Mouse (Mus musculus) gastrocnemius, adult 18-20 months (tissue): ENCODE measurements around the gene Zfp524. TPM values are rescaled to one million over a fixed set of nuclear protein-coding genes. Genes with fewer than 3 reads are reported as not detected.
"Not testable (repeated sequence)": the region's sequence is repeated elsewhere in the genome, so short reads cannot be mapped to it uniquely, and the experiment has no call there.

ENCODE experiments used
- DNase-seq: peaks from one replicate; pipeline ENCODE4 v3.0.0; 2021; ENCODE audit warnings: low spot score
- total RNA-seq, 2 experiments: library from RNA; stranded (reverse); gene quantifications; 2 replicates each; pipeline ENCODE4 v1.2.3; 2021

The Zfp524 gene
- total RNA-seq, 2 experiments from 2014 or later, result 8.0 to 8.5 TPM

DNA sequence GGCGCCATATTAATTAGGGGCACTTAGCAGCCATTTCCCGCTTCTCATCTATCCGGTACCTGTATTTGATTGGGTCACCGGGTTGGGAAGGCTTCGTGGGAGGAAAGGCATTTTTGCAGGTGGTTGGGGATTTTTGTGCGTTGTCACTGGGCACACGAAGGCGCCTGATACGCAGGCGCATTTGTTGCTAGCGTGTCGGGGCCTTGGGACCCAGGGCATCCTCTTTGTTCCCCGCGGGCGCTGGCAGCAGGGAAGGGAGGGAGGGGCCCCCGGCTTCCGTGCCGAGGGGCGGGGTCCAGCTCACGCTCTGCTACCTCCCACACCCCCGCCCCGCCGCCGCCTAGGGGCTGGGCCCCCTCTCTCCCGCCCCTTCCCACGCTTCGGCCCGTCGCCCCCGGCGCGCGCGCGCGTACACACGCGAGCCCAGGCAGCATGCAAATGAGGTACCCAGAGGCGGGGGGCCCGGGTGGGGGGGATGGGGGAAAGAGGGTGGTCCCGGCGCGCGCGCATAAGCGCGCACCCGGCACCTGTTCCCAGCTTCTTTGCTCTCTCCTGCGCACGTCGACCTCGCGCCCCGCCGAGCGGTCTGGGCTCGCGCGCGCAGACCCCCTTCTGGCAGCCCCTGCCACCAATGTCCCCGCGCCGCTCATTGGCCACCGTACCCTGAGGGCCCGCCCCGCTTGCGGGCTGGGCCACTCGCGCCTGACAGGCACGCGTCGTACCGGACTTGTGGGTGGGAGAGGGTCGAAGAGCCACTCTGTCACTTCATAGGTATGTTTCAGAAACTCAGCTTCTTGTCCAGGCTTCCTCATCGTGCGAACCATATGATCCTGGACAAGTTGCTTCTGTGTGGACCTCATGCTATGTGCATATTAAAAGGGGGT is 1.1 kb downstream of the Zfp524 start, which contains the start of gene Gm44973:
TSS of gene Gm44973 (plus strand) at position 379 of the 884 bp plus-strand sequence.
- DNase-seq, result peak; percentile 89

DNA sequence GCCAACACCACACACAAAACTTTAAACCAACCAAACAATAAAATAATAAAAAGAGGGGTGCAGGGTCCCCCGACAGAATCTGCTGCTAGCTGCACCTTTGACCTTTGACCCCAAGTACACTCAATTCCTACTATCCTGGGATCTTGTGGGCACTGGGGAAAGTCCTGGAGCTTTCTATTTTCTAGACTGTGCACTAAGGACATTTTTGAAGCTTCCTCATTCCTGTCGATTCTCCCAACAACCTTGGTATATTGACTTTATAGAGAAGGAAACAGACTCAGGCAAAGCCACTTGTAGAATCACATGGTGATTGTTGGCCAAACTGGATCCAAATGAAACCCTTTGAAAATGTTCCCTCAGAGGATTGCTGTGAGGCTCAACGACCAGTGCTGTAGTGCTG is 1.8 kb downstream of the Zfp524 start:
- no peak for DNase-seq

DNA sequence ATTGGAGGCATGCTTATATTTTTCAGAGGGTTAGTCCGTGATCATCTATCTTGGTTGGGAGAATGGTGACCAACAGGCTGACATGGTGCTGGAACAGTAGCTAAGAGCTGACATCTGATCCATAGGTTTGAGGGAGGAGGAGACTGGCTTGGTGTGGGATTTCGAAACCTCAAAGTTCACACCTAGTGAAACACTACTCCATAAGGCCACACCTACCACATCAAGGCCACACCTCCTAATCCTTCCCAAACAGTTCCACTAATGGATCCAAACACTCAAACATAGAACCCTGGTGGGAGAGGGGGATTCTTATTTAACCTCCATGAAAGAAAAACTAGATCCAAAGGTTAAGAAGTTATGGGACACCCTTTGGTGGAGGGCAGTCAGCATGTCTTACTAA is 2.7 kb downstream of the Zfp524 start:
- no peak for DNase-seq

DNA sequence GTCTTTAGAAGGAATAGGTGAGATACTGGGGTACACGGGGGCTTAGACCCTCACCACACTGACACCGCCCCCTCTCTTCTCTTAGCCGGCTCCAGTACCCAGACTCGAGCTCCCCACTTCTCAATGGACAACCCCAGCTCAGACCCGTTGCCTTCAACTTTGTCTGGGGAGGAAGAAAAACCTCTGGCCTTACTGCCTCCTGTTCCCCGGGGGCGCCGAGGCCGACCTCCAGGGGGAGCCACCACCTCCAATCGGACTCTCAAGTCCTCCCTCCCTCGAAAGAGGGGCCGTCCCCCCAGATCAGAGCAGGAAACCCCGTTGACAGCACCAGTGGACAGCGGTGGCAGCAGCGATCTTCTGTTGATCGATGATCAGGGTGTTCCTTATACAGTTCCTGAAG is 3.1 kb downstream of the Zfp524 start:
- DNase-seq, result no peak

DNA sequence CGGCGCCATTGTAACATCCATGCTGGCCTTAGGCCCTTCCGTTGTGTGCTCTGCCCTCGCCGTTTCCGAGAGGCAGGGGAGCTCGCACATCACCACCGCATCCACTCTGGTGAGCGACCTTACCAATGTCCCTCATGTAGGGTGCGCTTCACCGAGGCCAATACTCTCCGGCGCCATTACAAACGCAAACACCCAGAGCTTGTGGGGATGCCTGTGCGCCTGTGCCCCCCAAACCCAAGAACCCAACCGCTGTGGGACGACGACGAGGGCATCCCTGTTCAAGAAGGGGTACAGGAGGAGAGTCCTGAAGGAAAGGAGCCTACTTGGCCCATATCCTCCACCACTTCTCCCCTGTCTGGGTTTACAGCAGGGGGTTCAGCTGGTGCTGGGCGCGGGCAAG is 3.7 kb downstream of the Zfp524 start:
- DNase-seq, result no peak

DNA sequence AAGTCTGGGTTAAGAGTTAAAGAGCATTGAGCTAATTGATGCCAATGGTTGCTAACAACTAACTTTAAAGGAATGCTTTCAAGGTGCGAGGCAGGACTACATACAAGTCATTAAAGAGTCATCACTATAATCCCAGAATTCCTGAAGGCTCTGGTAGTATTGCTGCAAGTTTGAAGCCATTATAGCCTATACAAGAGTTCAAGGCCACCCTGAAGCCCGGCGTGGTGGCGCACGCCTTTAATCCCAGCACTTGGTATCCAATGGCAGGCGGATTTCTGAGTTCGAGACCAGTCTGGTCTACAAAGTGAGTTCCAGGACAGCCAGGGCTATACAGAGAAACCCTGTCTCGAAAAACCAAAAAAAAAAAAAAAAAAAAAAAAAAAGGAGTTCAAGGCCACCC is 5.4 kb downstream of the Zfp524 start:
- DNase-seq, result not testable (repeated sequence)

DNA sequence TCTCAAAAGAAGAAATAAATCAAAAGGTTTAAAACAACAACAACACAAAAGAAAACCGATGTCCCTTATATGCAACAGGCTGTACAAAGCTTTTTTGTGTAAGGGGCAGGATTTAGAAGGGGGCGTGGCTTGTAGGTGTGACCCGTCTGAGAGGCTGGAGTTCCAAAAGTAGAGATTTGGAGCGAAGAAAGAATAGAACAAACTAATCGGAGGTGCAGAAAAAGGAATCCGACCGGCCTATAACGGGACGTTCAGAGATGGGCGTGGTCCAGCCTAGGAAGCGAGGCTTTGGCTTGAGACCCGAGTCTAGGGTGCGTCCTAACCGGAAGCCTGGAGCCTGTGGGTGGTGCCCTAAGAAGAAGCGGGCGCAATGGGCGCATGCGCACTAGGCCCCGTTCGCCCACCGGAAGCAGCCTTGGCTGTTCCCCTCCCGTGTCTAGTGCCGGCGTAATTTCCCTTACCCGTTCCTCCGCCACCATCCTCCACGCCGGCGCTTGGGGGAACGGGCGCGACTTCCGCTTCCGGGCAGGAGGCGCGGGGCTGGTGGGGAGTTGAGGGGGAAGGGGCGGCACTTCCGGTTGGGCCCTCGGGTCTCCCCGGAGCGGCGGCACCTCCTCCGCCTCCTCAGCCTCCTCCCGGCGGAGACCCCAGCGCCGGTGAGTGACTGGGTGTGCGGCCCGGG is 5.9 kb downstream of the Zfp524 start, which contains the start of the genes Zfp865 and Ccdc106:
TSS of gene Zfp865 (plus strand) at position 377 of the 682 bp plus-strand sequence.
TSS of gene Ccdc106 (plus strand) at position 554 of the 682 bp plus-strand sequence.
- peak; percentile 99 for DNase-seq

DNA sequence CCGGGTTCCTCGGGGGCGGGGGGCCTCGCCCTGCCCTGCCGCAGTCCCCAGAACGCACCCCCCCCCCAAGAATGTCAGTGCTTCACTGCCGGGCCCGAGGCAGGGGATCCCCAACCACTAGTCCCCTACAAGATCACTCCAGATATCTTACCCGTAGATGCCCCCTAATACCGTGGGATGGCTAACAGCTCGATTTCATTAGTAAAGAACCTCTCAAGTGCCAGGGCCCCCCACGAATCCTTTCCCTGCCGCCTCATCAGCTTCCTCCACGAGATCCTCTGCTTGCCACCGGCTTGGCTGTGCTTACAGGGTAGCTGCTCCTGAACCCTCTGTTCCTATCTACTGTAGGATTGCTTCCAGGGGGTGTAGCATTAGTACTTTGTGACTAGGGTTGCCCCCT is 6.5 kb downstream of the Zfp524 start:
- peak; percentile 27 for DNase-seq

DNA sequence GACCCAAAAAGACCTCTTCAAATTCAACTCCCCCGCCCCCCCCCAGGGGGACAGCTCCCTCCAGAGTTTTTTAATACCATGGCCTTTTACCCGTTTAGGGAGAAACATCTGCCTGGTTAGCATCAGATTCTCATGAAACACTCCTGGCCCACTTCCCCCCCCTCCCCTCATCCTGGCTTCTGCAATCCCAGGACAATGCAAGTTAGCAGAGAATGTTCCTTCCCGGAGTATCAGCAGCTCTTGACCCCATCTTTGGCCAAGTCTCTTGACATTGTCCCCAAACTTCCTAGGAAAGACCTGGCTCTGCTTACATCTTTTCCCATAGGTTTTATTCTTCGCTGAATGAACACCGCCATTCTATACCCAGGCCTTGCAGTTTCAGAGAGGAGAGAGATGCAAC is 7.0 kb downstream of the Zfp524 start:
- no peak for DNase-seq

DNA sequence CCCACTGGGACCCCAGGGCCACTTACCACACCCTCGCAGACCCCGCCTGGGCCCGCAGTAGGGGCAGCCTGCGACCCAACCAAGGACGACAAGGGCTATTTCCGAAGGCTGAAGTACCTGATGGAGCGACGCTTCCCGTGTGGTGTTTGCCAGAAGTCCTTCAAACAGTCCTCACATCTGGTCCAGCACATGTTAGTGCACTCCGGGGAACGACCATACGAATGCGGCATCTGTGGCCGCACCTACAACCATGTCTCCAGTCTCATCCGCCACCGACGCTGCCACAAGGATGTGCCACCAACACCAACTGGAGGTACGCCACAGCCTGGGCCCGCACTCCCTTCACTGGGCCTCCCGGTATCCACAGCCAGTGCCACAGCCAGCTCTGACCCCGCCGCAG is 15.3 kb downstream of the Zfp524 start:
- DNase-seq, result no peak

DNA sequence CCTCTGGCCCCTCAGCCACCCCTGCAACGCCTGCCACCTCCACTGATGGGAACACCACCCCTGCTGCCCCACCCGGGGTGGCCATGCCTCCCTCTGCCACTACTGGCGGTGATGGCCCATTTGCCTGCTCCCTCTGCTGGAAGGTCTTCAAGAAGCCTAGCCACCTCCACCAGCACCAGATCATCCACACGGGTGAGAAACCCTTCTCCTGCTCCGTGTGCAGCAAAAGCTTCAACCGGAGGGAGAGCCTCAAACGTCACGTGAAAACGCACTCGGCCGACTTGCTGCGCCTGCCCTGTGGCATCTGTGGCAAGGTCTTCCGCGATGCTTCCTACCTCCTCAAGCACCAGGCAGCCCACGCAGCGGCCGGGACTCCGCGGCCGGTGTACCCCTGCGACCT is 15.7 kb downstream of the Zfp524 start:
- DNase-seq, result no peak

DNA sequence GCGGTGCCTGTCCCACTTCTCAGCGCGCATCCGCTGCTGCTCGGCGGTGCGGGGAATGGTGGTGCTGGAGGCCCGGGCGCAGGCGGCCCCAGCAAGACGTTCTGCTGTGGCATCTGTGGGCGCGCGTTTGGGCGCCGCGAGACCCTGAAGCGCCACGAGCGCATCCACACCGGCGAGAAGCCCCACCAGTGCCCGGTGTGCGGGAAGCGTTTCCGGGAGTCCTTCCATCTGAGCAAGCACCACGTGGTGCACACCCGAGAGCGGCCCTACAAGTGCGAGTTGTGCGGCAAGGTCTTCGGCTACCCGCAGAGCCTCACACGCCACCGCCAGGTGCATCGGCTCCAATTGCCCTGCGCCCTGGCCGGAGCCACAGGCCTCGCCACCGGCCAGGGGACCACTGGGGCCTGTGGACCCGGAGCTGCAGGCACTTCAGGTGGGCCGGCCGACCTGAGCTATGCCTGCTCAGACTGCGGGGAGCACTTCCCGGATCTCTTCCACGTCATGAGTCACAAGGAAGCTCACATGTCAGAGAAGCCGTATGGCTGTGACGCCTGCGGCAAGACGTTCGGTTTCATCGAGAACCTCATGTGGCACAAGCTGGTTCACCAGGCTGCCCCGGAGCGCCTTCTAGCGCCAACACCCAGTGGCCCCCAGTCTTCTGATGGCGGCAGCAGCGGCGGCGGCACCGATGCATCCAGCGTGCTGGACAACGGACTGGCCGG is 16.5 kb downstream of the Zfp524 start:
- DNase-seq, result no peak

DNA sequence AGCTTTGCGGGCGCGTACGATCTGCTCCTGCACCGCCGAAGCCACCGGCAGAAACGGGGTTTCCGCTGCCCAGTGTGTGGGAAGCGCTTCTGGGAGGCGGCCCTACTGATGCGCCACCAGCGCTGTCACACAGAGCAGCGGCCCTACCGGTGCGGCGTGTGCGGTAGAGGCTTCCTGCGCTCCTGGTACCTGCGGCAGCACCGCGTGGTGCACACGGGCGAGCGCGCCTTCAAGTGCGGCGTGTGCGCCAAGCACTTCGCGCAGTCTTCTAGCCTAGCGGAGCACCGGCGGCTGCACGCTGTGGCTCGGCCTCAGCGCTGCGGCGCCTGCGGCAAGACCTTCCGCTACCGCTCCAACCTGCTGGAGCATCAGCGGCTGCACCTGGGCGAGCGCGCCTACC is 17.3 kb downstream of the Zfp524 start:
- DNase-seq, result no peak

DNA sequence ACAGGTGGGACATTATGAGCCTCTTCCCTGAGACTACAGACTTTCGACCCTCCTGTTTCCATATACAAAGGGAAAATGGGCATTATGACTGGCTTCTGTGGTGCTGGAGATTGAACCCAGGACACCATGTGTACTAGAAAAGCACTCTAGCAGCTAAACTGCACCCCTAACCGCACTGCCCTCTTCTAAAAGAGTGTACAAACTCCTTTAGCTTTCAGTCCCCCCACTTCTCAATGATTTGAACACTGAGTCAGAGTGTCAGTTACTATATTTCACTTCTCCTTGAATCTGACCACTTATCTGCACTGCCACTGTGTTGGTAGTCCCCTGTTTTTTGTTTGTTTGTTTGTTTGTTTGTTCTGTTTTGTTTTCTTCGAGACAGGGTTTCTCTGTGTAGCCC is 19.6 kb downstream of the Zfp524 start, which contains the start of gene 4632433K11Rik:
TSS of gene 4632433K11Rik (plus strand) at position 301 of the 400 bp plus-strand sequence.
- DNase-seq, result no peak

DNA sequence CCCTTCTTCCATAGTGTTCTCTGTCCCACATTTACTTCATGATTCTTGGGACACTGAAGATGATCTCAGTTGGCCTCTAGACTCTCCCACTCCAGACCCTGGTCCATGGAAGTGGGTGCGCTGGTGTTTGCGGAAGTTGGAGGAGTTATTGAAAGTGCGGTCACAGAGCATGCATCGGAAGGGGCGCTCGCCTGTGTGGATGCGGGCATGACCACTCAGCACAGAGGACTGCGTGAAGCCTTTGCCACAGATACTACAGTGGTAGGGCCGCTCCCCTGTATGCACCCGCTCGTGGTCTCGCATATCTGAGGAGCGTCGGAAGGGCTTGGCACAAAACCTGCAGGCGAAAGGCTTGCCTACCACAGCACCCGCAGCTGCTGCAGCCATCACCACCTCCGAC is 21.4 kb downstream of the Zfp524 start:
- no peak for DNase-seq

DNA sequence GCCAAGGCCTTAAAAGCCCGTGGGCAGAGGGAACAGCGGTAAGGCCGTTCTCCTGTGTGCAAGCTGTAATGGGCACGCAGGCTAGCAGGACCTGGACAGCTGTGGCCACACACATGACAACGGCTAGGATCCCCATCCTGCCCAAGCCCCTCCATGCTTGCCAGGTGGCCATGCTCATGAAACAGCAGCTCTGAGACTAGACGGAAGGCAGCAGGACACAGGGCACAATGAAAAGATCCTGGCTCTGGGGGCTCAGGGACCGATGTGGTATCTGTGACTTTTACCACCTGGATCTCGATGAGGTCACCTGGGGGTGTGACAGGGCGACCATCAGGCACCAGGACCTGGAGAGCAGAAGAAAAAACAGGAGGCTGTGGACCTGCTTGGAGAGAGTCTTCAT is 21.9 kb downstream of the Zfp524 start:
- no peak for DNase-seq

DNA sequence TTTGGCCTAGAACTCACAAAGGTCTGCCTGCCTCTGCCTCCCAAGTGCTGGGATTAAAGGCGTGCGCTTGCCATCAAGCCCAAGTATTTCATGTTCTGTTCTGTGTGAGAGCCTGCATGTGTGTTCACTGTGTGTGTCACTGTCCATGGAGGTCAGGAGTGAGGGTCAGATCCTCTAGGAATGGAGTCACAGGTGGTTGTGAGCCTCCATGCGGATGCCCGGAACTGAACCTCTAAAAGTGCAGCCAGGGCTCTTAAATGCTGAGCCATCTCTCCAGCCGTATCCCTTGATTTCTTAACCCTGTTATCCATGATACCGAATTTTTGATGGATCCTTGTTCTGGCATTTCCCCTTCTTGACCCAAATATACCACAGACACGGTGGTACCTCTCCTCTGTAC is 22.8 kb downstream of the Zfp524 start:
- no peak for DNase-seq

DNA sequence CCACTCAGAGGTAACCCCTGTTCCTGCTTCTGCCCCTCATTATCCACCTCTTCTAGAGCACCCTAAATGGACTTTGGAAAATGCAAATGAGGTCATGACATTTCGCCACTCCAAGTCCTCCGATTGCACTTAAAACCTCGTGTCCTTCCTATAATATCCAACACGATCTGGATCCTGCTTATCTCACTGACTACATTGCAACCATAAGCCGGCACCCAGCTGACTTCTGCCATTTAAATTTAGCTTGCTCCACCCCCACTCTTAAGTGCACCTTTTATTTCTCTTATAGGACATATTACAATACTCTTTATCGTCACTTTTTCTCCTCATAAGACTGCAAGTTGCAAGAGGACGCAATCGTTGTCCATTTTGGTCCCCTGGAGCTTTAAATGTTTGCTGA is 23.3 kb downstream of the Zfp524 start:
- DNase-seq, result no peak

DNA sequence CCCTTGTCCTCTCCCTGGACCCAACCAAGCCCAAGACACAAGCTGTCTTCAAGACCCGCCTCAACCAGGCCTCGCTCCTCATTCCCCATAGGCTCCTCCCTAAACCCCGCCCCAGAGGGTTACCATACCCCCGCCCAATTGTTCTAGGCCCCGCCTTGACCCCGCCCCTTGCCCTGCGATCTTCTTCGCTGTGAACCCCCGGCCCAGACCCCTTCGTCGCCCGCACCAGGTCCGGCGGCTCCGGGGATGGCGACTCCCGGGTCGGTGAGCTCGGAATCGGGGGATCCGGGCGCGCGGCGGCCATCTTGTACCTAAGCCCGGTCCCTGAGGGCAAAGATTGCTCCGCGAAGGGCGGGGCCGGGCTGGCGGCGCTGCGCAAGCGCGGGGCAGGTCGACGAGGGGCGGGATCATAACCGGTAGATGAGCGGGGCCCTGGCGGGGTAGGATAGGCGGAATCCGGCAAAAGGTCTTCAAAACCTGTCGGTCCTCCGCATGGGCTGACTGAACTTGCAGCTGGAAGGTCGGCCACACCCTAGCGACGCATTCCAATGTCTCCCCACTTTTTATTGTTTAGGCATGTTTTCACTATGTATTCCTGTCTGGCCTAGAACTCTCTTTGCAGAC is 24.0 kb downstream of the Zfp524 start, which contains the start of gene Zfp784:
TSS of gene Zfp784 (minus strand) at position 338 of the 624 bp plus-strand sequence.
- peak; percentile 94 for DNase-seq

DNA sequence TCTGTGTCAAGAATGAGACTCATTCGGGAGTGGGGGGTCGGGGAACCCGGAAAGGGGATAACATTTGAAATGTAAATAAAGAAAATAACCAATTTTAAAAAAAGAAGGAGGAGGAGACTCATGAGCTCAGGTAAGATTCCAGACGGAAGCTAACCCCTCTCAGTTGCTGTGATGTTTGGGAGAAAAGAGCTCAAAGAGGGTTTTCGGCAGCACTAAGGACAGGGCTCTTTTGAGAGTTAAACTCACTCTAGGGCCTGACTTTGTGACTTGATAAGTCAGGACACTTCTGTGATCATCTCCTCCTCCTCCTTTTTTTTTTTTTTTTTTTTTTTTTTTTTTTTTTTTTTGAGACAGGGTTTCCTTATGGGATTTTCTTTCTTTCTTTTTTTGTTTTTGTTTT is 24.7 kb downstream of the Zfp524 start:
- no peak for DNase-seq

DNA sequence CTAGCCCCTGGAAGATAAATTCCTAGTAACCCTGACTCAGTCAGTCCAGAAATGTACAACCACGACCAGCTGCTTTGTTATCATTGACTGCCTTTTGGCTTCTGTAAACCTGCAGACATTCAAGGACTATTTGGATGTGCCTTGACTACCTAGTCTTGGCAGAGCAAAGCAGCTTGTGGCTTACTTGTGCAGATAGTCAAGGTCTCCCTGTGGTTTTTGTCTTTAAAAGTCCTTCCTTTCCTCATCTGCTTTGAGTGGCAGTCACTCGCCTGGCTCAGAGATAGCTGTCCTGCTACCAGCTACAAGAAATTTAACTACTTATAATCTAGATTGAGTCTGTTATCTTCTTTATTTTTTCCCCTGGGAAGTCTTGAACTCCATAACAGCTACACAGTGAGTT is 30.8 kb downstream of the Zfp524 start:
- no peak for DNase-seq
